Mouse (Mus musculus) cerebral cortex, adult 2 months (tissue): ENCODE results near the gene Clybl.

ENCODE experiments used
- WGBS: fragments of 180-500 bp; shearing (Covaris S2); methylation state at CpG from one replicate; pipeline ENCODE4 v1.1.7; 2018; 5-methylcytosine and 5-hydroxymethylcytosine counted together

The Clybl gene

GRCm38 (mm10) chr14:122196851-122197250 lies 15.3 kb downstream of the Clybl start:
- WGBS = 90% methylated on average over 6 of the region's 6 CpGs

- 80% methylated on average over 14 of the region's 14 CpGs for WGBS
Measured at GRCm38 (mm10) chr14:122200247-122200885, 18.9 kb downstream of the Clybl start.

GRCm38 (mm10) chr14:122209177-122209576 lies 27.7 kb downstream of the Clybl start:
- WGBS = 92% methylated on average over 5 of the region's 5 CpGs

GRCm38 (mm10) chr14:122213590-122213989 lies 32.1 kb downstream of the Clybl start:
- WGBS = 62% methylated on average over 8 of the region's 8 CpGs

- WGBS = 87% methylated on average over 6 of the region's 6 CpGs
Measured at GRCm38 (mm10) chr14:122214126-122214525, 32.6 kb downstream of the Clybl start.

GRCm38 (mm10) chr14:122217221-122217620 lies 35.7 kb downstream of the Clybl start:
- 94% methylated on average over 4 of the region's 4 CpGs for WGBS

- 82% methylated on average over 10 of the region's 10 CpGs for WGBS
Measured at GRCm38 (mm10) chr14:122222934-122223374, 41.5 kb downstream of the Clybl start.

- WGBS = 21% methylated on average over 9 of the region's 9 CpGs
Measured at GRCm38 (mm10) chr14:122223461-122224102, 42.1 kb downstream of the Clybl start.

GRCm38 (mm10) chr14:122224103-122224494 lies 42.6 kb downstream of the Clybl start:
- WGBS = 50% methylated on average over 6 of the region's 6 CpGs

GRCm38 (mm10) chr14:122224501-122224928 lies 43.0 kb downstream of the Clybl start:
- 77% methylated on average over 8 of the region's 8 CpGs for WGBS

- WGBS = 70% methylated on average over 7 of the region's 7 CpGs
Measured at GRCm38 (mm10) chr14:122225479-122226132, 44.1 kb downstream of the Clybl start.

GRCm38 (mm10) chr14:122226133-122226515 lies 44.6 kb downstream of the Clybl start:
- 71% methylated on average over 2 of the region's 2 CpGs for WGBS

- WGBS = 69% methylated on average over 22 of the region's 22 CpGs
Measured at GRCm38 (mm10) chr14:122226666-122227453, 45.4 kb downstream of the Clybl start.

GRCm38 (mm10) chr14:122227454-122227951 lies 46.0 kb downstream of the Clybl start:
- WGBS = 40% methylated on average over 14 of the region's 14 CpGs

GRCm38 (mm10) chr14:122228816-122229551 lies 47.5 kb downstream of the Clybl start:
- 51% methylated on average over 23 of the region's 23 CpGs for WGBS

GRCm38 (mm10) chr14:122229988-122230387 lies 48.5 kb downstream of the Clybl start:
- 82% methylated on average over 5 of the region's 5 CpGs for WGBS

GRCm38 (mm10) chr14:122230621-122231025 lies 49.1 kb downstream of the Clybl start:
- 52% methylated on average over 14 of the region's 14 CpGs for WGBS

- 65% methylated on average over 10 of the region's 10 CpGs for WGBS
Measured at GRCm38 (mm10) chr14:122231073-122231472, 49.6 kb downstream of the Clybl start.

GRCm38 (mm10) chr14:122233212-122233714 lies 51.8 kb downstream of the Clybl start:
- WGBS = 85% methylated on average over 19 of the region's 19 CpGs

- 94% methylated on average over 1 of the region's 1 CpGs for WGBS
Measured at GRCm38 (mm10) chr14:122243874-122244273, 62.4 kb downstream of the Clybl start.
